Mouse (Mus musculus): ENCODE data around the gene Rnf217. TPM values are rescaled to one million over a fixed set of nuclear protein-coding genes. Genes with fewer than 3 reads are reported as not detected.

Rnf217 gene
- polyA plus RNA-seq, 1 experiment from 2014 or later, result 1.5 TPM

DNA sequence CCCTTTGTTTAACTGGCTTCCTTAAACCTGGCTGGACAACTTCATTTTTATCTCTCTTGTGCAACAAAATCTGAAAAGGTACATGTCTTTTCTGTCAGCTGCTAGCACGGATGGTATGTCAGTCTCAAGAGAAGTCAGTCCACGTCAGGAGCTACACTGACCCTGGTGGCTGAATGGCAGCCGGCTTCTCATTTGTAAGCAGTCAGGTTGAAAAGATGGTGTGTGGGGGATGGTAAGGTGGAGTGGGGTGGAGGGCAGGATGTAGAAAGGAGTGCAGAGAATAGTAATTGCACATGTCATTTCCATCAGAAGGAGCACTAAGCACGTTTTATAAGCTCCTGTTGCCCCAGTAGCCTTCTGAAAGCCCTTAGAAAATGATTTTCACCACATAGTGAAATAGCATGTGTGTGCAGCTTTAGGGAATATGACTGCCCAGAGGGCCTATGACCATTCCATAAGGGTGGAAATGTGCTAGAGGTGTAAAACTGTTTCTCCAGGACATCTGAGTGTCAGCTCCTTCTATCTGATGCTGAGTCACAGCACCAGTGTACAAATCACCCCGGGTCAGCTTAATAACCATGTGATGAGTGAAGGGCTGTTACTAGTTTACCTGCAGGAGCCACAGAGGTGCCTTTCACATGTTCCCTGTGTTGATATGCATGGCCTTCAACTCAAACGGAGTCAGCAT lies 80.5 kb downstream of the Rnf217 start:
- Histone ChIP-seq H3K4me3 (ENCODE audit: low read depth, low read length) (no peak overlapping the region), H3K27ac (ENCODE audit: low read length) (no peak overlapping the region), H3K27me3 (ENCODE audit: control insufficient read depth, insufficient read depth, low read depth, low read length) (no peaks in the 10 kb centered on the region), H3K4me2 (ENCODE audit: low read length) (no peak overlapping the region), H3K36me3 (ENCODE audit: control insufficient read depth, insufficient read depth, low read length) (no peaks in the 10 kb centered on the region), H3K9me3 (replicated peaks; ENCODE audit: control insufficient read depth, low read length, poor library complexity, severe bottlenecking) (no peaks in the 10 kb centered on the region), H3K4me1 (ENCODE audit: control insufficient read depth, insufficient read depth, low read length) (peaks cover 9% of the 10 kb centered on the region), H3K9ac (ENCODE audit: low read depth, low read length) (no peak overlapping the region)
- peak; percentile 78 for ATAC-seq
- 26% methylated on average over 6 of the region's 6 CpGs for WGBS

DNA sequence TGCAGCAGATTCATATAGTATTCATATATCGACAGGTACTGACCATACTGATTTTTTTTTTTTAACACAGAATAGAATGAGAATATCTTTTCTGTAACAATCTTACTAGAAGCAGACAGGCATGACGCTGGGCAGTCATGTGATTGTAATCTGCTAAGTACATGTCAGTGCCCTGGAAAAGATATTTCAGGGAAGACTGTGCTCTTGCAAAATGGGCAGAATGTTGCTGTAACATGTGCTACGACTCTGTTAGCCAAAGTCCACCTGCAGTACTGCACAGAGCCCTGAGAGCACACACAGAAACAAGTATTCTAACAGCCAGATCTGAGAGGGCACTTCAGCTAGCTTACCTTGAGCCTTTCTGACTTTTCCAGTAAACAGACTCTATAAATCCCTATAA lies 83.3 kb downstream of the Rnf217 start:
- 89% methylated on average over 3 of the region's 3 CpGs for WGBS
- Histone ChIP-seq H3K27ac (ENCODE audit: low read length) (no peak overlapping the region), H3K9me3 (replicated peaks; ENCODE audit: control insufficient read depth, low read length, poor library complexity, severe bottlenecking) (no peaks in the 10 kb centered on the region), H3K36me3 (ENCODE audit: control insufficient read depth, insufficient read depth, low read length) (no peaks in the 10 kb centered on the region), H3K27me3 (ENCODE audit: control insufficient read depth, insufficient read depth, low read depth, low read length) (no peaks in the 10 kb centered on the region), H3K9ac (ENCODE audit: low read depth, low read length) (no peak overlapping the region), H3K4me2 (ENCODE audit: low read length) (no peak overlapping the region), H3K4me3 (ENCODE audit: low read depth, low read length) (no peak overlapping the region), H3K4me1 (ENCODE audit: control insufficient read depth, insufficient read depth, low read length) (peaks cover 9% of the 10 kb centered on the region)
- ATAC-seq, result no peak

DNA sequence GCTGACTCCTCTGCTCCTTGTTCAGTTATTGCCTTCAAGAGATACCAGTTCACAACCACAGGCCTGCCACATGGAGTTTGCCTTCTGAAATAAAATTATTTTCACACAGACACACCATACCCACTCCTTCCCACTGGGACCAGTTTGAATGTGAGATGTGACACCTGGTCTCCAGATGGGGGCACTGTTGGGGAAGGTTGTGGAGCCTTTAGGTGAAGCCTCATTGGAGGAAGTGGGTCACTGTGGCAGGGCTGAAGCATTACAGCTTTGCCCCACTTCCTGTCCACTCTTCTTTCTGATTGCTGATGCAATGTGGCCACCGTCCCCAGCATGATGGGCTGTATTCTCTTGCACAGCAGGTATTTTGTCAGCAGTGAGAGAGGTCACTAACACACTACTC lies 89.6 kb downstream of the Rnf217 start:
- H3K4me3 ChIP-seq (ENCODE audit: low read depth, low read length), result no peak overlapping the region
- no peak for ATAC-seq
- no peaks in the 10 kb centered on the region for H3K36me3 ChIP-seq (ENCODE audit: control insufficient read depth, insufficient read depth, low read length)
- no peak overlapping the region for H3K9ac ChIP-seq (ENCODE audit: low read depth, low read length)
- no peak overlapping the region for H3K27ac ChIP-seq (ENCODE audit: low read length)
- no peaks in the 10 kb centered on the region for H3K27me3 ChIP-seq (ENCODE audit: control insufficient read depth, insufficient read depth, low read depth, low read length)
- no peaks in the 10 kb centered on the region for H3K4me1 ChIP-seq (ENCODE audit: control insufficient read depth, insufficient read depth, low read length)
- WGBS, result 52% methylated on average over 1 of the region's 1 CpGs
- H3K4me2 ChIP-seq (ENCODE audit: low read length), result no peak overlapping the region
- H3K9me3 ChIP-seq (replicated peaks; ENCODE audit: control insufficient read depth, low read length, poor library complexity, severe bottlenecking), result no peaks in the 10 kb centered on the region

DNA sequence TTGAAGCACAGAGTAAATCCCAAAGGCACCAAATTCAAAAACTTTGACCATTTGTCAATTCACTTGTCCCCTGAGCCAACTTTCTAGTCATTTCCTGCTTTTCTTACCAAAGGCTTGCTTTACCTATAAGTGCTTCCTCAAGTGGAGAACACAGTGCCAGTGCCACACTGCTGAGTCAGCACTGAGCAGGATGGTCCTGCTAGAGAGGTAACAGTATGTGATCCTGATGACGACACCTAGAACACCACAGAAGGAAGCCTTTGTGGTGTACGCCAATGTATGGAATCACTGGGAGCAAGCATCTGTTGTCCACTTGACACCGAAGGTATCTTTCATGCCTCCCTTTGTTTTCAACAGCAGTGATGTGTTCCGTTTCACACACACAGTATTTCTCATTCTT lies 90.8 kb downstream of the Rnf217 start:
- WGBS, result 93% methylated on average over 4 of the region's 4 CpGs
- no peak overlapping the region for H3K4me2 ChIP-seq (ENCODE audit: low read length)
- H3K36me3 ChIP-seq (ENCODE audit: control insufficient read depth, insufficient read depth, low read length), result no peaks in the 10 kb centered on the region
- ATAC-seq, result no peak
- H3K27me3 ChIP-seq (ENCODE audit: control insufficient read depth, insufficient read depth, low read depth, low read length), result no peaks in the 10 kb centered on the region
- H3K27ac ChIP-seq (ENCODE audit: low read length), result no peak overlapping the region
- H3K9ac ChIP-seq (ENCODE audit: low read depth, low read length), result no peak overlapping the region
- no peak overlapping the region for H3K4me3 ChIP-seq (ENCODE audit: low read depth, low read length)
- no peaks in the 10 kb centered on the region for H3K4me1 ChIP-seq (ENCODE audit: control insufficient read depth, insufficient read depth, low read length)
- no peaks in the 10 kb centered on the region for H3K9me3 ChIP-seq (replicated peaks; ENCODE audit: control insufficient read depth, low read length, poor library complexity, severe bottlenecking)

DNA sequence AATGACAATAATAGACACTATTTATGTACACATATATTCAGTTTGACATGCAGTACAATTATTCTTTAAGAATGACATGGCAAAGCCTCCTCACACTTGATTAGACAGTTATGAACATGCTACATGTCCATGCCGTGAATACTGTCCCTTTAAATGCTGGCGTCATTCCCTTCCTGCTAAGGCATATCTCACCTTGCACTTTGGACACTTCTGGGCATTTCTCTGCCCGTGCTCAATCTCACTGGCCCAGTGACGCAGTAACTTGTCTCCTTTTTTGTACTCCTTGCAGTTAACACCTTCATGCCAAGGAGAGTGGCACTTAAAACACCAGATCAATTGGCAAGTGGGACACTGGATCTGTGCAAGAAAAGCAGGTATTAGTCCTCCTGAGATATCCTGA lies 91.8 kb downstream of the Rnf217 start:
- no peak for ATAC-seq
- H3K27ac ChIP-seq (ENCODE audit: low read length), result no peak overlapping the region
- no peaks in the 10 kb centered on the region for H3K27me3 ChIP-seq (ENCODE audit: control insufficient read depth, insufficient read depth, low read depth, low read length)
- no peaks in the 10 kb centered on the region for H3K36me3 ChIP-seq (ENCODE audit: control insufficient read depth, insufficient read depth, low read length)
- WGBS, result 81% methylated on average over 4 of the region's 4 CpGs
- H3K9ac ChIP-seq (ENCODE audit: low read depth, low read length), result no peak overlapping the region
- no peak overlapping the region for H3K4me2 ChIP-seq (ENCODE audit: low read length)
- no peak overlapping the region for H3K4me3 ChIP-seq (ENCODE audit: low read depth, low read length)
- H3K4me1 ChIP-seq (ENCODE audit: control insufficient read depth, insufficient read depth, low read length), result no peaks in the 10 kb centered on the region
- no peaks in the 10 kb centered on the region for H3K9me3 ChIP-seq (replicated peaks; ENCODE audit: control insufficient read depth, low read length, poor library complexity, severe bottlenecking)

DNA sequence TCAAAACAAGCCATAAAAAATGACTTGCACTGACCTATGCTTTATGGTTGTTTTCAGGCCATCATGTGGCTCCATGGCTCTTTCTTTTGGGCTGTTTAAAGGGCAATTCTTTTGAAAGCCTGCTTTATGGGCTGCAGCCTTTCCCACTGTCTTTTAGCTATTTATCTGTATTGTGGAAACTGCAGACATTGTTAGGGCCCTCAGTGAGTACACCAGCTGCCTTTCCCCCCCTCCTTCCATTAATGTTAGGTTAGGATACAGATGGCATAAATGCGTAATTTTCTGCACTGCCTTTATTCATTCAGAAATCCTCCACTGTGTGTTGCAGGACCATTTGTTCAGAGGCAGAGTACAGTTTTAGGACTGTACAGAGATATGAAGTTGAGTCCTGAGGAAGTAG lies 93.1 kb downstream of the Rnf217 start:
- no peak overlapping the region for H3K4me3 ChIP-seq (ENCODE audit: low read depth, low read length)
- no peaks in the 10 kb centered on the region for H3K9me3 ChIP-seq (replicated peaks; ENCODE audit: control insufficient read depth, low read length, poor library complexity, severe bottlenecking)
- no peak overlapping the region for H3K4me2 ChIP-seq (ENCODE audit: low read length)
- no peak for ATAC-seq
- no peaks in the 10 kb centered on the region for H3K4me1 ChIP-seq (ENCODE audit: control insufficient read depth, insufficient read depth, low read length)
- no peak overlapping the region for H3K27ac ChIP-seq (ENCODE audit: low read length)
- no peaks in the 10 kb centered on the region for H3K36me3 ChIP-seq (ENCODE audit: control insufficient read depth, insufficient read depth, low read length)
- WGBS, result 61% methylated on average over 1 of the region's 1 CpGs
- H3K27me3 ChIP-seq (ENCODE audit: control insufficient read depth, insufficient read depth, low read depth, low read length), result no peaks in the 10 kb centered on the region
- H3K9ac ChIP-seq (ENCODE audit: low read depth, low read length), result no peak overlapping the region

DNA sequence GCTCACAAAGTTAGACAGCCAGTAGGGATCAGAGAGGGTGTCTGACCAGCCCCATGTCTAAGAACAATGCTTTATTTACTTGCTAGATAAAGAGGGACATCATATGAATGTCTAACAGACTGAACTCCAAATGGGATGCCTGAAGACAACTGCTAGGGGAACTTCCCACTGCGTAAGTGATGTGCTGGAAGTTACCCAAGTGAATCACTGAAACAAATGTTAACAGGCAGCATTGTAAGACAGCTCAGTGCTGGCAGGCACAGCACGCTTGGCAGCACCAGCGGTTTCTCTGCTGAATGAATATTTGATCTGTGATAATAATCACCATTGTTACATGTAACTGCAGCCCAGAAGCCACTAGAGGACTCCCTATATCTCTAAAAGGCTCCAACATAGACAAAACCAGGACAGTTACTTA lies 104.8 kb downstream of the Rnf217 start:
- no peaks in the 10 kb centered on the region for H3K9me3 ChIP-seq (replicated peaks; ENCODE audit: control insufficient read depth, low read length, poor library complexity, severe bottlenecking)
- WGBS, result 37% methylated on average over 3 of the region's 3 CpGs
- no peaks in the 10 kb centered on the region for H3K36me3 ChIP-seq (ENCODE audit: control insufficient read depth, insufficient read depth, low read length)
- H3K4me1 ChIP-seq (ENCODE audit: control insufficient read depth, insufficient read depth, low read length), result no peaks in the 10 kb centered on the region
- ATAC-seq, result peak; percentile 80
- no peak overlapping the region for H3K27ac ChIP-seq (ENCODE audit: low read length)
- no peak overlapping the region for H3K4me2 ChIP-seq (ENCODE audit: low read length)
- H3K27me3 ChIP-seq (ENCODE audit: control insufficient read depth, insufficient read depth, low read depth, low read length), result no peaks in the 10 kb centered on the region
- H3K4me3 ChIP-seq (ENCODE audit: low read depth, low read length), result no peak overlapping the region
- H3K9ac ChIP-seq (ENCODE audit: low read depth, low read length), result no peak overlapping the region

DNA sequence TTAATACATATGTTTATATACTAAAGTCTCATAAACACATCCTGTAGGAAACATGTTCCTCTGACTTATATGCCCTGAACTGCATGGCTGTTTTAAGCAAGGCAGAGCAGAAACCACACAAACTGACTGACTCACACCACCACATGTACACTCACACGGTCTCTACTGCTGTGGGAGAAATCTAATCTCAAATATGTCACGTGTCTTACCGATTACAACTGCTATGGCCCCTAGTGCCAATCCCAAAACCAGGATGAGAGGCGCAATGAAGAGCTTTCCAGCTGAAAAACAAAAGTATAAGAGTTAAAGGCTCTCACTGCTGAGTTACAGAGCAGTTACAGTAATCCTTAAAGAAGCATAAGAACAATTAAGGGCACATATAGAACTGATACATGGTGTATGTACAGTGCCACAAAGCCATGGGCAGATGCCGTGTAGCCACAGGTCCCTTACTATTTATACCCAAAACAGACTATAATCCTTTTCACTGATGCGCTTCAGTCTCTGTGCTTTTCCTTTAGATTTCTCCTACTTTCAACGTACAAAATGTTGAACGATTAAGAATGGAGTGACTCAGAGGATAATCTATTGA lies 105.3 kb downstream of the Rnf217 start:
- Histone ChIP-seq H3K9ac (ENCODE audit: low read depth, low read length) (no peak overlapping the region), H3K36me3 (ENCODE audit: control insufficient read depth, insufficient read depth, low read length) (no peaks in the 10 kb centered on the region), H3K27me3 (ENCODE audit: control insufficient read depth, insufficient read depth, low read depth, low read length) (no peaks in the 10 kb centered on the region), H3K4me2 (ENCODE audit: low read length) (no peak overlapping the region), H3K4me3 (ENCODE audit: low read depth, low read length) (no peak overlapping the region), H3K27ac (ENCODE audit: low read length) (no peak overlapping the region), H3K9me3 (replicated peaks; ENCODE audit: control insufficient read depth, low read length, poor library complexity, severe bottlenecking) (no peaks in the 10 kb centered on the region), H3K4me1 (ENCODE audit: control insufficient read depth, insufficient read depth, low read length) (no peaks in the 10 kb centered on the region)
- 79% methylated on average over 8 of the region's 8 CpGs for WGBS
- ATAC-seq, result 0 out of 2 replicates have a peak, but pooled peaks have one; percentile 25

DNA sequence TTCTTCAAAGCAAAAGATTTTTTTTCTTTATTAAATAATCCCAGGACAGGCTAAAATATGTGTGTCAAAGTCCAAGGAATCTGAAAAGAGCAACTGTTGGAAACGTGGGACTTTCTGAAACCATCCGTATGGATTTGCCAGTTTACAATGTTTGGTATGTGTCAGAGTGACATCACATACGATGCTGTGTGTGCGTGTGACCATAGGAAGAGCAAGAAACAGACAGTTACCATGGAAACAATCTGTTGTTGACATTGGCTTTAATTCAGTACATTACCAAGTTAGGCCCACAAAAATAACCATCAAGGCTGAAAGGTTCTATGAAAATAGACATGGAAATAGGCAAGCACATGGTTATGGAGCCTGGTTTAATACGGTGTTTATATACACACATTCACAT lies 107.3 kb downstream of the Rnf217 start:
- ATAC-seq, result no peak
- H3K36me3 ChIP-seq (ENCODE audit: control insufficient read depth, insufficient read depth, low read length), result no peaks in the 10 kb centered on the region
- H3K27ac ChIP-seq (ENCODE audit: low read length), result no peak overlapping the region
- H3K27me3 ChIP-seq (ENCODE audit: control insufficient read depth, insufficient read depth, low read depth, low read length), result no peaks in the 10 kb centered on the region
- H3K4me3 ChIP-seq (ENCODE audit: low read depth, low read length), result no peak overlapping the region
- H3K4me1 ChIP-seq (ENCODE audit: control insufficient read depth, insufficient read depth, low read length), result no peaks in the 10 kb centered on the region
- no peak overlapping the region for H3K9ac ChIP-seq (ENCODE audit: low read depth, low read length)
- WGBS, result 85% methylated on average over 5 of the region's 5 CpGs
- H3K4me2 ChIP-seq (ENCODE audit: low read length), result no peak overlapping the region
- no peaks in the 10 kb centered on the region for H3K9me3 ChIP-seq (replicated peaks; ENCODE audit: control insufficient read depth, low read length, poor library complexity, severe bottlenecking)
